Mouse (Mus musculus): ENCODE results near the gene Rgs19.

Gene Rgs19

DNA sequence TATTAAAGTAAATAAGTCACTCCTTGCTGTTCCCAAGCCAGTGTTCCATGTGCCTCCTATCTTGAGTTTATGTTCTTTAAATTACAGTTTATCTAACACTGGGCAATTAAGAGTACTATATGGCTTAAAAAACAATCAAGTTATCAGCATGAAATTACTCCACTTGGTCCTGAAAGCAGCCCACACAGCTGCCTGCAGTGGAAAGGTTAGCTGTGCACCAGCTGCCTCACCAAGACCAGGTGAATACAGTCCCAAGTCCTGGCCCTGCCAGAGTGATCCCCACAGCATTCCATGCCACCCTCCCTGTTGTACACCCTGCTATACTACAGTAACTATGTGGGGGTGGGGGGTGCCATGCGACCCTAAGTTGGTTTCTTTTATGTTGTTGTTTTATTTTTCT is 40.3 kb downstream of the Rgs19 start:
- DNase-seq (ENCODE audit: low read depth): no peak

DNA sequence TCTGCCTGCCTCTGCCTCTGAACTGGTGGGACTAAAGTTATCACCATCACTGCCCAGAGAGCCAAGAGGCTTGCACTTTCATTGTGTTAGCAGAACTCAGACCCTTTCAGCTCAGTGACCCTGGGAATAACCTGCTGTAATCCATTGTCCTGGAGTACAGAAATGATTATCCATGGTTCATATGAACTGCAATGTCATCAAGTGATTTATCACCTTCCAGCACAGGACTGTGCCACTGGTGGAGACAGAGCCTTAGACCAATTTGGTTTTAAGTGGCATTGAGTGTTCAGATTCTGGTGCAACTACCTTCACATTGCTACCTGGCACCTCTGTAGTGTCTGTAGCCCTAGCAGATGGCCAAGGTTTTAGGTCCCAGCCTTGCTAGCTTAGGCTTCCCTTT is 40.7 kb downstream of the Rgs19 start:
- no peak for DNase-seq (ENCODE audit: low read depth)

GRCm38 (mm10) chr2:181648926-181649325 is 44.9 kb downstream of the Rgs19 start:
- no peak for DNase-seq (ENCODE audit: low read depth)

- no peak for DNase-seq (ENCODE audit: low read depth)
Measured at GRCm38 (mm10) chr2:181646626-181647472, 46.9 kb downstream of the Rgs19 start.

- no peak for DNase-seq (ENCODE audit: low read depth)
Measured at GRCm38 (mm10) chr2:181645666-181646065, 48.1 kb downstream of the Rgs19 start.

GRCm38 (mm10) chr2:181644361-181644760 is 49.4 kb downstream of the Rgs19 start:
- DNase-seq (ENCODE audit: low read depth): peak; percentile 33

All from c-Kit-positive CD71-positive TER-119-negative erythroid progenitor cells, embryonic 14.5 days (primary cell).